Mouse (Mus musculus) neural tube, embryonic 13.5 days (tissue): ENCODE data around the gene Faf1. TPM values are rescaled to one million over a fixed set of nuclear protein-coding genes. Genes with fewer than 3 reads are reported as not detected.
"Not testable (repeated sequence)": the region's sequence is repeated elsewhere in the genome, so short reads cannot be mapped to it uniquely, and the experiment has no call there.

ENCODE experiments used
- ATAC-seq: fragments of 200-750 bp; cut with Nextera tagmentation; 2 replicates; pipeline ENCODE4 v1.8.0; 2017; ENCODE audit warnings: low read depth, mild to moderate bottlenecking, moderate TSS enrichment, moderate library complexity
- H3K27ac ChIP-seq: fragments of 300-500 bp; sonication (generic); replicated peaks from 2 replicates; pipeline ENCODE4 v1.5.1; 2015; ENCODE audit warnings: moderate library complexity, mild to moderate bottlenecking, inconsistent platforms
- H3K27me3 ChIP-seq: fragments of 300-500 bp; sonication (generic); 2 replicates; pipeline ENCODE4 v1.6.1; 2015; ENCODE audit warnings: mild to moderate bottlenecking, inconsistent platforms
- H3K36me3 ChIP-seq: fragments of 300-500 bp; sonication (generic); 2 replicates; pipeline ENCODE4 v1.6.1; 2015; ENCODE audit warnings: mild to moderate bottlenecking, inconsistent platforms
- H3K4me1 ChIP-seq: fragments of 300-500 bp; sonication (generic); replicated peaks from 2 replicates; pipeline ENCODE4 v1.6.1; 2015; ENCODE audit warnings: inconsistent platforms
- H3K4me2 ChIP-seq: fragments of 300-500 bp; sonication (generic); 2 replicates; pipeline ENCODE4 v1.6.1; 2015; ENCODE audit warnings: inconsistent platforms, mild to moderate bottlenecking, moderate library complexity
- H3K4me3 ChIP-seq: fragments of 300-500 bp; sonication (generic); 2 replicates; pipeline ENCODE4 v1.5.1; 2015; ENCODE audit warnings: mild to moderate bottlenecking, inconsistent platforms
- H3K9ac ChIP-seq: fragments of 300-500 bp; sonication (generic); 2 replicates; pipeline ENCODE4 v1.6.1; 2015; ENCODE audit warnings: moderate library complexity, mild to moderate bottlenecking, inconsistent platforms
- H3K9me3 ChIP-seq: fragments of 300-500 bp; sonication (generic); 2 replicates; pipeline ENCODE4 v1.6.1; 2016; ENCODE audit warnings: inconsistent platforms
- WGBS: fragments of 180-500 bp; shearing (Covaris S2); methylation state at CpG from one replicate; pipeline ENCODE4 v1.1.7; 2015; 5-methylcytosine and 5-hydroxymethylcytosine counted together
- polyA plus RNA-seq: library from polyadenylated mRNA; unstranded; fragments of >200 nt; fragmentation: Nextera tagmentation; extraction: Ambion mirVana; gene quantifications from 2 replicates; pipeline ENCODE4 v1.2.1, GENCODE M21; 2015

The Faf1 gene
- polyA plus RNA-seq, 1 experiment from 2014 or later, result 33.6 TPM

- ATAC-seq, result peak; percentile 90
- Histone ChIP-seq H3K27me3 (peaks cover 55% of the 10 kb centered on the region), H3K36me3 (no peaks in the 10 kb centered on the region), H3K4me2 (peak within 1 kb of the TSS; percentile 74), H3K9me3 (no peaks in the 10 kb centered on the region), H3K9ac (peak within 1 kb of the TSS; percentile 76), H3K4me1 (peaks cover 25% of the 10 kb centered on the region), H3K4me3 (peak within 1 kb of the TSS; percentile 54), H3K27ac (peak within 1 kb of the TSS; percentile 78)
- under 1% methylated on average over 64 of the region's 64 CpGs for WGBS
Measured at GRCm38 (mm10) chr4:109666461-109667269, 9.7 kb upstream of the Faf1 start, which contains the start of gene Cdkn2c. Gene Cdkn2c, minus strand, starts transcription at chr4:109667189.

- Histone ChIP-seq H3K9ac (no peak overlapping the region), H3K4me3 (peak overlapping the region; percentile 54), H3K4me1 (peaks cover 25% of the 10 kb centered on the region), H3K36me3 (no peaks in the 10 kb centered on the region), H3K9me3 (no peaks in the 10 kb centered on the region), H3K27me3 (peaks cover 49% of the 10 kb centered on the region), H3K27ac (no peak overlapping the region), H3K4me2 (peak overlapping the region; percentile 74)
- 60% methylated on average over 2 of the region's 2 CpGs for WGBS
- ATAC-seq, result no peak
Measured at GRCm38 (mm10) chr4:109667518-109667917, 8.9 kb upstream of the Faf1 start.

GRCm38 (mm10) chr4:109670213-109670612, 6.2 kb upstream of the Faf1 start:
- Histone ChIP-seq H3K9me3 (no peaks in the 10 kb centered on the region), H3K27ac (no peak overlapping the region), H3K4me1 (peaks cover 20% of the 10 kb centered on the region), H3K27me3 (peaks cover 28% of the 10 kb centered on the region), H3K4me3 (no peak overlapping the region), H3K4me2 (no peak overlapping the region), H3K36me3 (no peaks in the 10 kb centered on the region), H3K9ac (no peak overlapping the region)
- 81% methylated on average over 2 of the region's 2 CpGs for whole genome bisulfite sequencing
- ATAC-seq, result no peak

DNA sequence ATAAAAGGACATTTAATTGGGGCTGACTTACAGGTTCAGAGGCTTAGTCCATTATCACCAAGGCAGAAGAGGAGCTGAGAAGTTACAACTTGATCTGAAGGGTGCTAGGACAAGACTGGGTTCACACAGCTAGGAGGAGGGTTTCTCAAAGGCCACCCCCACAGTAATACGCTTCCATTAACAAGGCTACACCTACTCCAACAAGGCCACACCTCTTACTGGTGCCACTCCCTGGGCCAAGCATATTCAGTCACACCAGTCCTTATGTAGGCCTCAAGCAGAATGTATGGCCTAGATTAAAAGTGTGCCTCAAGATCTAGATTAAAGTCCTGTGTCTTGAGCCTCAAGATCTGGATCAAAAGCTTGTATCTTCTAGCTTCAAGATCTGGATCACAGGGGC, 4.4 kb upstream of the Faf1 start:
- no peak for ATAC-seq
- no peak overlapping the region for H3K4me2 ChIP-seq

GRCm38 (mm10) chr4:109674097-109674496, 2.3 kb upstream of the Faf1 start:
- no peaks in the 10 kb centered on the region for H3K9me3 ChIP-seq
- H3K27ac ChIP-seq, result no peak overlapping the region
- H3K4me2 ChIP-seq, result no peak overlapping the region
- no peak for ATAC-seq
- no peak overlapping the region for H3K4me3 ChIP-seq
- no peaks in the 10 kb centered on the region for H3K27me3 ChIP-seq
- WGBS, result 87% methylated on average over 2 of the region's 2 CpGs
- no peaks in the 10 kb centered on the region for H3K36me3 ChIP-seq
- no peak overlapping the region for H3K9ac ChIP-seq
- H3K4me1 ChIP-seq, result peaks cover 15% of the 10 kb centered on the region

More for the DNA sequence above, 4.4 kb upstream of the Faf1 start:
- WGBS, result 85% methylated on average over 1 of the region's 1 CpGs
- Histone ChIP-seq H3K36me3 (no peaks in the 10 kb centered on the region), H3K27ac (no peak overlapping the region), H3K27me3 (peaks cover 11% of the 10 kb centered on the region), H3K9me3 (no peaks in the 10 kb centered on the region), H3K4me3 (no peak overlapping the region), H3K4me1 (peaks cover 3% of the 10 kb centered on the region), H3K9ac (no peak overlapping the region)

- H3K4me3 ChIP-seq, result peak overlapping the region; percentile 72
- 0% methylated on average over 3 of the region's 3 CpGs for WGBS
- no peaks in the 10 kb centered on the region for H3K36me3 ChIP-seq
- H3K4me2 ChIP-seq, result peak overlapping the region; percentile 73
- H3K9me3 ChIP-seq, result no peaks in the 10 kb centered on the region
- H3K27ac ChIP-seq, result peak overlapping the region; percentile 96
- ATAC-seq, result peak; percentile 14; the same call in 1 of the 2 replicates
- peaks cover 19% of the 10 kb centered on the region for H3K4me1 ChIP-seq
- H3K27me3 ChIP-seq, result no peaks in the 10 kb centered on the region
- H3K9ac ChIP-seq, result peak overlapping the region; percentile 89
Measured at GRCm38 (mm10) chr4:109677221-109677620, 833 bp downstream of the Faf1 start.

GRCm38 (mm10) chr4:109683561-109683960, 7.2 kb downstream of the Faf1 start:
- Histone ChIP-seq H3K27ac (no peak overlapping the region), H3K27me3 (no peaks in the 10 kb centered on the region), H3K4me1 (peaks cover 4% of the 10 kb centered on the region; the same call in 1 of the 2 replicates), H3K4me2 (no peak overlapping the region), H3K36me3 (0 out of 2 replicates have a peak, but pooled peaks cover 7% of the 10 kb centered on the region), H3K9me3 (no peaks in the 10 kb centered on the region), H3K4me3 (no peak overlapping the region), H3K9ac (no peak overlapping the region)
- no peak for ATAC-seq
- 71% methylated on average over 2 of the region's 2 CpGs for WGBS

DNA sequence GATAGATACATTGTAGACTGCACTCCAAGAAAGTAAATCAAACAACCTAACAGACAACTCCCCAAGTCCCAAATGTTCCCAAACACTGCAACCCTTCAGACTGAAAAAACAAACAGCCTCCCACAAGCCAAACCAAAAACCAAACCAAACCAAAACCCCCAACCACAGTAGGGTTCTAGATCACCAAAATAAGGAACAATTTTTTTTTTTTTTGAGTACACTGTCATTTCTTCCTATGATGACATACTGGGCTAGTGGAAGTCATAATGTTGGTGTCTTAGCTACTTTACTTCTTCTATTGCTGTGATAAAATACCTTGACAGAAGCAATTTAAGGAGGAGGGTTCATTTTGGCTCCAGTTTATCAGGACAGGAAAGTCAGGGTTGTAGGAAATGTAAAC, 16.3 kb downstream of the Faf1 start:
- Histone ChIP-seq H3K4me2 (no peak overlapping the region), H3K27ac (no peak overlapping the region), H3K27me3 (no peaks in the 10 kb centered on the region), H3K4me1 (no peaks in the 10 kb centered on the region), H3K36me3 (peaks cover 7% of the 10 kb centered on the region; the same call in 1 of the 2 replicates), H3K9ac (no peak overlapping the region), H3K4me3 (no peak overlapping the region), H3K9me3 (peaks cover 9% of the 10 kb centered on the region; the same call in 1 of the 2 replicates)
- no peak for ATAC-seq

GRCm38 (mm10) chr4:109700727-109701126, 24.3 kb downstream of the Faf1 start:
- not testable (repeated sequence) for H3K36me3 ChIP-seq, H3K4me2 ChIP-seq, H3K27me3 ChIP-seq, H3K4me3 ChIP-seq, H3K4me1 ChIP-seq, H3K27ac ChIP-seq, H3K9me3 ChIP-seq, H3K9ac ChIP-seq, ATAC-seq
- WGBS, result 86% methylated on average over 3 of the region's 3 CpGs

- H3K4me3 ChIP-seq, result no peak overlapping the region
Measured at GRCm38 (mm10) chr4:109703568-109703967, 27.2 kb downstream of the Faf1 start.

DNA sequence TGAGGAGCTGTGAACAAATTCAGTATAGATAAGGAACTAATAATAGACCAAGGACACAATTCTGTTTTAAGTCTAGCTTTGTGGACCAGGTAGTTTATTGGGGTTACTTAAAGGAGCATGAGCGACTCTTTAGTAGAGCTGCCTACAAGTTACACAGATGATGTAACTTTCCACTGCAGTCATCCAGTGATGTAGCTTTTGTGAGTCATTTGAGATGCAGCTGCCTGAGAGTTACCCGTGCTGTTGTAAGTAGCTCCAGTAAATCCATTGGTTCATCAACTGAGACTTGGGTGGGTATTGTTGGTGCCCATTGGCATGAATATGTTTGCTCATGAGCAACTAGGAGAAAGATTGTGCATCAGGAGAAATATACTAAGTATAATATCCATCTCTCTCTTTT, 29.0 kb downstream of the Faf1 start:
- no peak overlapping the region for H3K9ac ChIP-seq

More at GRCm38 (mm10) chr4:109703568-109703967, 27.2 kb downstream of the Faf1 start:
- H3K9ac ChIP-seq, result no peak overlapping the region
- H3K27me3 ChIP-seq, result no peaks in the 10 kb centered on the region
- H3K9me3 ChIP-seq, result no peaks in the 10 kb centered on the region
- H3K36me3 ChIP-seq, result no peaks in the 10 kb centered on the region
- H3K4me2 ChIP-seq, result no peak overlapping the region
- no peak overlapping the region for H3K27ac ChIP-seq
- no peak for ATAC-seq
- no peaks in the 10 kb centered on the region for H3K4me1 ChIP-seq

GRCm38 (mm10) chr4:109719281-109719680, 42.9 kb downstream of the Faf1 start:
- H3K9me3 ChIP-seq, result no peaks in the 10 kb centered on the region
- H3K27ac ChIP-seq, result no peak overlapping the region
- no peak for ATAC-seq
- no peak overlapping the region for H3K4me2 ChIP-seq
- no peaks in the 10 kb centered on the region for H3K4me1 ChIP-seq
- no peak overlapping the region for H3K4me3 ChIP-seq
- no peaks in the 10 kb centered on the region for H3K36me3 ChIP-seq
- H3K27me3 ChIP-seq, result no peaks in the 10 kb centered on the region
- no peak overlapping the region for H3K9ac ChIP-seq
- WGBS, result 96% methylated on average over 5 of the region's 5 CpGs

More for the DNA sequence above, 29.0 kb downstream of the Faf1 start:
- Histone ChIP-seq H3K27me3 (no peaks in the 10 kb centered on the region), H3K4me1 (no peaks in the 10 kb centered on the region), H3K36me3 (no peaks in the 10 kb centered on the region), H3K27ac (no peak overlapping the region), H3K4me2 (no peak overlapping the region), H3K9me3 (no peaks in the 10 kb centered on the region), H3K4me3 (no peak overlapping the region)
- 94% methylated on average over 2 of the region's 2 CpGs for WGBS
- no peak for ATAC-seq
